In the genomic region with DNA sequence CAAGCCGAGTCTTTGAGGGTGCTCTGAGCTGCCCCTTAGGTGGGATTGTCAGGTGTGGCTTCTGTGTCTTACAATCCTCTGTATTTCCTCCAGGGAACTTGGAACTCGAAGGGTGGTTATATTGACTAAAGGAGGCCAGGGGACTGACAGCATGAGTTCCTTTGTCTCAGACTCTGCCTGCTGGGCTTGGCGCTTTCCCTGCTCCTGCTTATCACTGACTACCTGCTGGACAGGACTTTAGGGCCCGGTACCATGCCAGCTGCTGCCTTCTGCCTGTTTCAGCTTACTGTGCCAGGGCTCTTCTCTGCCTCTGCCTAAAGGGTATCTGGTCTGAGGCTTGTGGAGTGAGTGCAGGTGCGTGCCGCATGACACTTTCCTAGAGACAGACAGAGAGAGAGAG, we compare ENCODE assay signal across 30 mouse cellular contexts. TPM values are rescaled to one million over a fixed set of nuclear protein-coding genes. Genes with fewer than 3 reads are reported as not detected.
DNase-seq lines count a peak whose midpoint lies in the region; ATAC-seq and TF ChIP-seq lines count a peak whose summit lies in the region.
"Had no signal": no experiment of that assay in that cellular context is flagged by ENCODE, and none has a peak within 500 bp of the region (broad histone marks: within the 10 kb centered on the region; RNA-seq: fewer than 3 reads in every experiment).

No protein-coding gene starts in this region.

- no peaks in the 10 kb centered on the region for H3K4me1 ChIP-seq in stomach, postnatal 0 days (replicated peaks; ENCODE audit: control insufficient read depth, insufficient read depth)
- H3K4me1 ChIP-seq in forebrain, embryonic 13.5 days, result no peaks in the 10 kb centered on the region
- H3K4me1 ChIP-seq: embryonic facial prominence, embryonic 10.5 days; embryonic facial prominence, embryonic 13.5 days; forebrain, embryonic 12.5 days; heart, embryonic 10.5 days; heart, embryonic 13.5 days had no signal

- peak; percentile 20 to 27 for DNase-seq in cerebellum, adult 18-20 months
- DNase-seq in cerebellum, adult 8-10 months, result no peak
- DNase-seq in cerebellum, adult 9-11 months, result peak; percentile 41
- DNase-seq in cerebellum, postnatal 25 days, result peak; percentile 23 to 53
- peak; percentile 69 for DNase-seq in stomach, postnatal 0 days (ENCODE audit: low spot score)
- no peak for DNase-seq in gastrocnemius, adult 8-10 months (ENCODE audit: low spot score in 2 of 2)
- DNase-seq: adrenal gland, postnatal 10 days; adrenal gland, postnatal 36 days; B cell, adult 2 months; embryo, embryonic 11 days; gastrocnemius, postnatal 14 days; heart, adult 18-20 months; heart, postnatal 14 days; heart, postnatal 4 days; kidney, adult 18-20 months had no signal

- TF ChIP-seq EP300 in stomach, postnatal 0 days (optimal IDR thresholded peaks at IDR 0.05), result no peak

- no peak for TF ChIP-seq CTCF in stomach, postnatal 0 days (IDR thresholded peaks at IDR 0.05; ENCODE audit: low read depth)

- no peaks in the 10 kb centered on the region for H3K36me3 ChIP-seq in stomach, postnatal 0 days (ENCODE audit: control insufficient read depth, insufficient read depth, low read length)
- H3K36me3 ChIP-seq in forebrain, embryonic 13.5 days (ENCODE audit: poor library complexity, severe bottlenecking), result no peaks in the 10 kb centered on the region
- H3K36me3 ChIP-seq: embryonic facial prominence, embryonic 10.5 days; embryonic facial prominence, embryonic 13.5 days; forebrain, embryonic 12.5 days; heart, embryonic 13.5 days had no signal

- no peak overlapping the region for H3K4me3 ChIP-seq in stomach, postnatal 0 days (ENCODE audit: low read depth, low read length)
- H3K4me3 ChIP-seq in forebrain, embryonic 13.5 days, result no peak overlapping the region
- H3K4me3 ChIP-seq: embryonic facial prominence, embryonic 10.5 days; embryonic facial prominence, embryonic 13.5 days; erythroblast, embryonic 14.5 days; forebrain, embryonic 12.5 days; heart, embryonic 10.5 days; heart, embryonic 13.5 days had no signal

- WGBS in stomach, postnatal 0 days, result 44% methylated on average over 6 of the region's 6 CpGs
- 50% methylated on average over 6 of the region's 6 CpGs for WGBS in forebrain, embryonic 13.5 days

- H3K27me3 ChIP-seq in stomach, postnatal 0 days (ENCODE audit: control insufficient read depth, insufficient read depth, low read length), result no peaks in the 10 kb centered on the region
- H3K27me3 ChIP-seq in forebrain, embryonic 13.5 days, result no peaks in the 10 kb centered on the region
- H3K27me3 ChIP-seq: CH12.LX; embryonic facial prominence, embryonic 13.5 days; forebrain, embryonic 12.5 days; heart, embryonic 13.5 days had no signal

- no peaks in the 10 kb centered on the region for H3K9me3 ChIP-seq in stomach, postnatal 0 days (ENCODE audit: control insufficient read depth, low read length)
- no peaks in the 10 kb centered on the region for H3K9me3 ChIP-seq in forebrain, embryonic 13.5 days (replicated peaks)
- H3K9me3 ChIP-seq: embryonic facial prominence, embryonic 10.5 days; embryonic facial prominence, embryonic 13.5 days; forebrain, embryonic 12.5 days; G1E; heart, embryonic 10.5 days; heart, embryonic 13.5 days had no signal

- no peak overlapping the region for H3K9ac ChIP-seq in stomach, postnatal 0 days (ENCODE audit: low read length)
- H3K9ac ChIP-seq in forebrain, embryonic 13.5 days, result no peak overlapping the region
- H3K9ac ChIP-seq: embryonic facial prominence, embryonic 13.5 days; forebrain, embryonic 12.5 days; heart, embryonic 13.5 days; hindbrain, embryonic 14.5 days had no signal

- H3K4me2 ChIP-seq in stomach, postnatal 0 days (replicated peaks; ENCODE audit: low read depth), result no peak overlapping the region
- H3K4me2 ChIP-seq in forebrain, embryonic 13.5 days, result no peak overlapping the region
- H3K4me2 ChIP-seq: embryonic facial prominence, embryonic 13.5 days; forebrain, embryonic 12.5 days; heart, embryonic 13.5 days; hindbrain, embryonic 14.5 days had no signal

- H3K27ac ChIP-seq in stomach, postnatal 0 days (replicated peaks), result 0 out of 2 replicates have a peak overlapping the region, but pooled peaks have one; percentile 30
- H3K27ac ChIP-seq in forebrain, embryonic 13.5 days, result no peak overlapping the region
- H3K27ac ChIP-seq: embryonic facial prominence, embryonic 10.5 days; embryonic facial prominence, embryonic 13.5 days; forebrain, embryonic 12.5 days; heart, embryonic 10.5 days; heart, embryonic 13.5 days; hindbrain, embryonic 14.5 days; hindbrain, postnatal 0 days had no signal

- peak; percentile 86 for ATAC-seq in stomach, postnatal 0 days (ENCODE audit: low FRiP score, low TSS enrichment)
- no peak for ATAC-seq in forebrain, embryonic 13.5 days
- ATAC-seq: forebrain, embryonic 16.5 days; hindbrain, postnatal 0 days; inflammation-experienced regulatory T-cells, adult 6 months; intestine, embryonic 16.5 days; Patski had no signal

RNA-seq across cellular contexts. Expression of a gene that starts 53.1 kb away (rescaled TPM):
- 4.8 and 6.3 TPM in 2 replicates for polyA plus RNA-seq in stomach, postnatal 0 days (2015; fragmentation: Nextera tagmentation; extraction: Ambion mirVana)
- 29.7 and 29.9 TPM in 2 replicates for polyA plus RNA-seq in forebrain, embryonic 13.5 days (2015; fragmentation: Nextera tagmentation; extraction: Ambion mirVana)
- 10 to 100 TPM in 3 of 4 experiments, 1 to 10 TPM in 1; 7.9 to 28.0 (median 20.0) TPM for total RNA-seq in gastrocnemius, adult 8-10 months (2022)
- polyA plus RNA-seq: erythroblast, embryonic 14.5 days had no signal

Comparison
In these comparisons a context has a peak if more than half of its experiments do, and no peak if none do; other contexts are left out.
1. DNase-seq: peak in cerebellum, adult 18-20 months (2 of 2), cerebellum, adult 9-11 months (single experiment), cerebellum, postnatal 25 days (2 of 2) and stomach, postnatal 0 days (single experiment); none in cerebellum, adult 8-10 months (single experiment) and gastrocnemius, adult 8-10 months (0 of 2).